Mouse (Mus musculus) CD4-positive helper T cell, adult 2 months (primary cell): ENCODE measurements at regions not wholly inside any gene's neighbourhood (a gene's known extent, or its start where the extent isn't known, plus 50 kb on each side); places are given as distances from the start of the nearest gene placed in this dataset.

Experiments used
- DNase-seq: peaks from one replicate; pipeline ENCODE4 v3.0.0-alpha.2; 2012; ENCODE audit warnings: low read depth, missing footprints, low spot score

- no peak for DNase-seq
Measured at GRCm38 (mm10) chr9:113302429-113302828, 405.6 kb downstream of the Pdcd6ip start.

DNA sequence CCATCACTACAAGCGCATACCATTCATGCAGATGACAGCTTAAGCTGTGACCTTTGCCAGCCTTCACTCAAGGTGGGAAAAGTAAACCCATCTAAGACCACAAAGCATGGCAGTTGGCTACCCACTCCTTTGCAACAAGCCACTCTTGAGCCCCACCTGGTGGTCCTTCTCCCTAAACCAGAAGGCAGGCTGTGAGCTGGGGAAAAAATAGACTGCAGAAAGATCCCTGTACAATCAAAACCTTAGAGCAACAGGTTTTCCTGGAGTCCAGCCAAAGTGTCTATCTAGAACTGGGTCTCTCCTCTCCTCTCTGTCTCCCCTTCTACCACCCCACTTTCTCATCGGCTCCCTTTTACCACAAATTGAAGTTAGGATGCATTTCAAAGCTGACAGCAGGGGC is 407.2 kb downstream of the Pdcd6ip start:
- no peak for DNase-seq

GRCm38 (mm10) chr9:113299900-113300299 is 408.2 kb downstream of the Pdcd6ip start:
- no peak for DNase-seq

- DNase-seq, result no peak
Measured at GRCm38 (mm10) chr9:113295850-113296467, 412.1 kb downstream of the Pdcd6ip start.

DNA sequence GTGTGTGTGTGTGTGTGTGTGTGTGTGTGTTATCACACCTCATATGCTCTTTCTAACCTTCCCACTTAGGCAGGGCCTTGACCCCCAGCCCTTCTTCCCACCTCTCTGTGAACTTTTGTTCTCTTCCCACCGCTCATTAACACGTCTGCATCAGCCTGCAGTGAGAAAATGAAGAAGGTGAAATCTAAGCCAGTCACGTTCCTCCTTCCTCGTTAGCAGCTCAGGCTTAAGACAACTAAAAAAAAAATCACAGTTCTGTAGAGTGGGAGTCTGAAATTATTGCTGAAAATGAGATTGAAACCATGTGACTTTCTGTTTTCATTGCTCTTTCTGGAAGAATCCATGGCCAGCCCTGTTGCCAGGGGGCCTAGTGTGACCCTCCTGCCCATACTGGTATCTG is 420.7 kb downstream of the Pdcd6ip start:
- no peak for DNase-seq

DNA sequence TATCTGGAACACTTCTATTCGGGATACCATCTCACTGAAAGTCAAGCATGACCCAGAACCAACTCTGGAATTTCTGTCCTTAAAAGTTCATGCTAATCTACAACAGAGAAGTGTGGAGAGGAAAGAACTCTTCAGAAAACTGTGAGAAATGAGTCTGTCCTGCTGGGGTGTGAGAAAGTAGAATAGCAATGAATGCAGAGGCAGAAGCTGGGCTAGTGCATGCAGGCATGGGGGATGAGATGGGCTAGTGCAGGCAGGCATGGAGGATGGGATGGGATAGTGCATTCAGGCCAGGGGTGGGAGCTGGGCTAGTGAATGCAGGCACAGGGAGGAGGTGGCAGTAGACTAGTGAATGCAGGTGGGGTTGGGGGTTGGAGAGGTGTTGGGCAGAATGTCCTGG is 424.8 kb downstream of the Pdcd6ip start:
- DNase-seq, result no peak

GRCm38 (mm10) chr9:113270595-113270994 is 437.5 kb downstream of the Pdcd6ip start:
- no peak for DNase-seq

DNA sequence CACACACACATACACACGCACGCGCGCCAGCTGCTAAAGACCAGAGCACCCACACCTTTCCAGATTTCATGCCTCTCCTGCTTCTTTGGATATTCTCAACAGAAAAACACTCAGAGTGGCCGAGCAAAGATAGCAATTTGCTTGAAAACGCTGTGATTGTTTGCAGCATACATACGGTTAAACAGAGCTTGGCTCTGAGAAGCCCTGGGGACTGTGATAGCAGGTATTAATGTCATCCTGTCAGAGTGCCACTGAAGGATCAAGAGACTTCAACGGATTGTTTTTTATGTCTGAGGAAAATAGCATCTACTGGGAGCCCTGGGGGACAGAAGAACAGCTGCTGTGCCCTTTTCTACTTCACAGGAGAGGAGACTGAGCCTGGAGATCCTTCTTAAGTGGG is 440.4 kb downstream of the Pdcd6ip start:
- no peak for DNase-seq

DNA sequence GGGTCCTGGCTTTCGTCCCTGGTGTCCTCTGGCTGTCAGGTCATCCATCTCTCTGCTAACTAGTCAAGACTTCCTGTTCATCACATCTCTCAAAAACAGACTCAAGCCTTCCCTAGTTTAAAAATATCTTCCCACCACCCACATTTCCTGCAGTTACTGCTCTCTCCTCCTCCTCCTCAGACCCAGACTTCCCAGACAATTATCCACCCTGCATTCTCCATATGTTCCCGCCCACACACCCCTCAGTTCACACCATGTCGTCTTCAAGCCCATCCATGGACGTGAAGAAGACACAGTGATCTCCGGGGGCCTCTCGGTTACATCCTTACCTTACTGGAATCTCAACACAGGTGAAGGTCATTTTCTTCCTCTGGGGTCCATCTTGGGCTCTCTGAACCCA is 444.4 kb downstream of the Pdcd6ip start:
- DNase-seq, result no peak

DNA sequence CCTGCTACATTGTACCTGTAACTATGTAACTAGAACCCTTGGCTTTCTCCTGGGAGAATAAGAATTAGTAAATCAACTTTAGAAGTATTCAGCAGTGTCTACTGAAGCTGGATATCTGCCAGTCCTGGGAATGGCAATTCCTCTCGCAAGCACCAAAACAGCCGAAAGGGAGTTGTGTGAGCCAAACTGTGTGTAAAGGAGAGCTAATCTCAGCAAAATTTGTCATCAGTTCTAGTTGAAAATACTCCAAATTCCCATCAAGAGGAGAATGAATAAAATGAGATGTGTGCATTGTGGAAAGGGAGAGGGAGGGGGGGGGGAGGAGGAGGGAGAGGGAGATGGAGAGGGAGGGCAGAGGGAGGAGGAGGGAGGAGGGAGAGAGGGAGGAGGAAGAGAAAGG is 447.8 kb downstream of the Pdcd6ip start:
- no peak for DNase-seq

DNA sequence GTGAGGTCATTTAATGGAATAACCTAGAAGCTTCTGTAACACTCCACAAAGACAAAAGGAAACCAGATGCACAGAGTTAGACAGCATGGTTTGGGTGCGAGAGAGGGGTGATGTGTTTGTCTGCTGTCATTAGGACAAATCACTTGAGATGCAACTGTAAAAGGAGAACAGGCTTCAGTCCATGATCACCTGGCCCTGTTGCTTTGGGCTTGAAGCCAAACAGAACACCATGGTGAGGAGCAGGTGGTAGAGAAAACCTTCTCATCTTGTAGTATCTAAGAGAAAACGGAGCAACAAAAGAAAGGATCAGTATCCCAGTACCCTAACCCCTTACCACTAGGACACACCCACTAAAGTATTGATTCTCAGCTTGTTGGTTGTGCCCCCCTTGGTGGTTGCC is 449.5 kb downstream of the Pdcd6ip start:
- no peak for DNase-seq

DNA sequence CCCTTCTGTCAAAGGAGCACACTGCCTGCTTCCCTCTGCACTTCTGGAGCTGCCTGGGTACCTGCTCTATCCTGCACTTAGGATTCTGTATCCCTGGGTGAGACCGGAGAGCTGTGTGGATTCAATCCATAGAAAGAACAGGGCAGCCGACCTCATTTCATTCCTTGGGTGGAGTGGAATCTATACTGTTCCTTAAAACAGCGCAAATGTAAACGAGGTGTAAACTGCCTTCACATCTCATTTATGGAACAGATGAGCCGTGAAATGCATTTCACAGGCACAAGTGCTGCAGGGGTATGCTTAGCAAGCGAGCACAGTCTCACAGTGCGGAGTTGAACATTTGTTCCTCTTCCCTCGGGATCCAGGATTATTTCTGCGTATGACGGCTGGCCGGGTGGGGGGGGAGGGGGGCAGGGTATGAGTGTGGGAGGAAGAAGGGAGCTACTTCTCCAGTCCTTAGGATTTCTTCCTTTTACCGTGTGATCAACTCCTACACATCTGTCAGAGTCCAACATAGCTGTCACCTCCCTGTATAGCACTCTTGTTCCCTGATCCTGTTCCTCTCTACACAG is 459.3 kb downstream of the Pdcd6ip start:
- DNase-seq, result no peak

DNA sequence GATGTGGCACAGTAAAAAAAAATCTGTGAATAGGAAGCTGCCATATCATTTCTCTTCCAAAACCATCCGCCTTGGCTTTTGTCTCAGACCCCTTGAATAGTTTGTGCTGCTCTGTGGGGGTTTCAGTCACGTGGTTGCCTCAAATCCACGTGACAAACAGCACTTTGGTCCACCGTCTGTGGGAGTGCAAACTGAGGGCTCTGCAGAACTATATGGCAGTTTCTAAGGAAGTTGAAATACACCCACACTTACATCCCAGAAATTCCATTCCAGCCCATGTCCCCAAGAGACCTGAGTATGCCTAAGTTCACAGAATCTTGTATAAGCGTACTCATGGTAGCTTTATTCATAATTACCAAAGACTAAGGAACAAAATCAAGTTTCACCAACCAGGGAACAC is 460.1 kb downstream of the Pdcd6ip start:
- no peak for DNase-seq

GRCm38 (mm10) chr9:113243870-113244269 is 464.2 kb downstream of the Pdcd6ip start:
- no peak for DNase-seq

DNA sequence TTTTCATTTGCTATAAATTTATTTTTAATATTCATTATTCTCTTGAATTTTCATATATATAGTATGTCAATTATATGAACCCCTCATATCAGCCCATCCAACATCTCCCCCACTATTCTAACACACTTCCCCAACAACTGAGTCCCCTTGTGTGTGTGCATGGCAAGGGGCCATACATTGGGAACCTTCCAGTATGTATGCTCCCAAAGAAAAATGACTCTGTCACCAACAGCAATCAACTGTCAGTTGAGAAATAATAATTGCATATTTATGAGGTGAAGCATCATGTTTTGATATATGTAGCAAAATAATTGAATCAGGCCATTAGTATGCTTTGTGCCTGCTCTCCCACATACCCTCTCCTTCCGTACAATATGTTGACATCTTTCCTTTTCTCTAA is 474.7 kb downstream of the Pdcd6ip start:
- DNase-seq, result no peak

DNA sequence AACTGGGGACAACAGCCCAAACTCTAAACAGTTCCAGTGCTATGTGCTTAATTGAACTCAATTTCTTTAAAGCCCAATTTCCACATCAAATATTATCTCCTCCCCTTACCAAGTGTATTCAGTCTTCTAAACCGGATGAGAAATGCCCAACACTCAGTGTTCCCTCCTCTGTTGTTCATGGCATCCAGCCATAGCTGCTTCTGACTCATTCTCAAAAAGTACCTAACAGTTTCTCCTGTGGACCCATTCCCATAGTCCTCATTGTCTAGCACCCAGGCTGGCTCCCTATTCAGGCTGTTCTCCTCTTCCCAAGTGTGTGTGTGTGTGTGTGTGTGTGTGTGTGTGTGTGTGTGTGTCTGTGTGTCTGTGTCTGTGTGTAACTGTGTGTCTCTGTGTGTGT is 478.7 kb downstream of the Pdcd6ip start:
- no peak for DNase-seq

DNA sequence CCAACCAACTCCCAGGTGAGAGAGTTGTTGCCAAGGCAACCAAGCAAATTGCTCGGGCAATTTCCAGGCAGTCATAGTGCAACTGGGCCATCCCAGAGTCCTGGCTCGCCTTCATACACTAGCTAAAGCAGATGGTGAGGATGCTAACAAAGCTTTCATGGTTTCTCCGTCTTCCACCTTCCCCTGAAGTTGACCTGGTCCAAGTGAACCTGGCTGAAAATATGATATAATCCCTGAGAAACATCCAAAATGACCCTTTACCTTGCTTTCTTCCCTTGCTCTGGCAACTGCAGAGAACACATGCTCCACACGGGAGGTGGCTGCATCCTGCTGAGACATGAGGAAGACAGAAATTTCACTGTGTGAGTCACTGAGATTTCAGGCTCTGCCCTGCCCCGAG is 494.1 kb downstream of the Pdcd6ip start:
- no peak for DNase-seq

DNA sequence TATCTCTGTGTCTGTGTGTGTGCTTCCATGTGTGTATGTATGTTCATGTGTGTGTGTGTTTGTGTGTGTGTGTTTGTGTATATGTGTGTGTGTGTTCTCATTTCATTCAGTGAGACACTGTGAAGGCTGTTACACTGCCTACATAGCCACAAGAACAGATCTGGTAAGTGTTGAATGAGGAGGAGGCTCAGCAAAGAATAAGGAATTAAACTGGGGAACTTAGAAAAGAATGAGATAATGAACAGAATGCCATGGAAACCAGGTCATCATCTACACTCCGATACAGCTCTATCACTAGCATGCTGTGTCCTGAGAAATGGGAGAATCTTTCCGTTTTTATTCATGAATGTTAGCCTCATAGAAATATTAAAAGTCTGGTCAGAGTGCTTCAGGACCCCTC is 495.7 kb downstream of the Pdcd6ip start:
- no peak for DNase-seq

DNA sequence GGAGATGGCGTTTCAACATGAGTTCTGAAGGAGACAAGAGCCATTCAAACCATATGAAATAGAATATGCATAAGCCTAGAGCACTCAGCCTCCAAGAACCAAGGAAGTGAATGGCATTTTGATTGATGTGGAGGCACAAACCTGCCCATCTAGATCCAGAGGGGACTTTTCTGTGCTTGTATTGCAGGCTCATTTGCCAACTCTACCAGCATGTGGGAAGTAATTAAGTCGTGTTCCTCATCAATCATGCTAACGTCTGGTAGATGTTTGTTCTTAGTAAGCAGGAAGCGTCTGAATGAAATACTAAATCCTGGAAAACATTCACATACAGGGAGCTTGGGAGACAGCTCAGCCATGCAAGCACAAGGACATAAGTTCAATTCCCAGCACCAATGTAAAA is 499.9 kb downstream of the Pdcd6ip start:
- DNase-seq, result no peak

DNA sequence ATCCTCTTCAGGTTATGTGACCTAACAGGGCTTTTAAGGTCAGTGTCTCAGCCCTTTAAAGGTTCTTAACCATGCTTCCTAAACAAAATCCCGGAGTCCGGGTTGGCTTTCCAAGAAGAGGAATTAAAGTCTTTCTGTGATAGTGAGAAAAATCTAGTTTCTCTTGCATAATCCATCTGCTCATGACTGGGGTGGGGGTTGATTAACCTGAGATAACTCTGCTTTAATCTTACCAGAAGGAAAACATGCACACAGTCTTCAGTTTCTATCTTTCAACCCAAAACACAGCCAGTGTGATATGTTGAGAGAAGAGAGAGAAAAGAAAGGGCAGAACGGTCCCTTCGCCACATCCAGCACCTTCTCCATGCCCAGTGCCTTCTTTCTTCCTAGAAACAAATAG is 508.8 kb downstream of the Pdcd6ip start:
- DNase-seq, result no peak

DNA sequence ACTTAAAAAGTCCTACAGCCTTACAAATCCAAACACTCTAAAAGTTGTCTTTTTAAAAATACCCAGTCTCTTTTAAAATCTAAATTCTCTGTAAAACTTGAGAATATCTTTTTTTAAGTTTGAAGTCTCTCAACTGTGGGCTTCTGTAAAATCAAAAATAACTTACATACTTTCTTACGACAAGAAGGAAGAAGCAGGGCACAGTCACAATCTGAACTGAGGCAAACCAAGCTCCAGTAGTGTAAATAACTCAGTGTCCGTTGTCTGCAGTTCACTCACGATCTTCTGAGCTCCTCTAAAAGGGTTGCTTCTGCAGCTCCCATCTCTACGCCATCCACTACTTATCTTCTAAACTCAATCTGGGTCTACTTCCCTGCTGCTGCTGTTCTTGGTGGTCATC is 512.5 kb downstream of the Pdcd6ip start:
- no peak for DNase-seq

DNA sequence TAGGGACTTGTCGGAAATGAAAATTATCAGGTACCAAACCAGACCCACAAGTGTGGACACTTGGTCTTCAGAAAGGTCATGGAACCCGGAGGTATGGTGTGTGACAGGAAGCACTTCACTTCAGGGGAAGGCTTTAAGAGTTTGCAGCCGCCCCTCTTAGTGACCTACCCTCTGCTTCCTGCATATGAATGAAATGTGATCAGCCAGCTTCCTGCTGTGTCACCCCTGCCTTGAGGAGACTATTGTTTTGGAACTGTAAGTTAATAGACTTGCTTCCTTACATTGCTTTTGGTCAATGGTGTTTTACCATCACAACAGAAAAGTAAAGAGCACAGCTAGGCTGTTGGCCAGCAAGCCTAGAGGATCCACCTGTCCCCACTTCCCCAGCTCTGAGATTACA is 515.3 kb downstream of the Pdcd6ip start:
- no peak for DNase-seq

DNA sequence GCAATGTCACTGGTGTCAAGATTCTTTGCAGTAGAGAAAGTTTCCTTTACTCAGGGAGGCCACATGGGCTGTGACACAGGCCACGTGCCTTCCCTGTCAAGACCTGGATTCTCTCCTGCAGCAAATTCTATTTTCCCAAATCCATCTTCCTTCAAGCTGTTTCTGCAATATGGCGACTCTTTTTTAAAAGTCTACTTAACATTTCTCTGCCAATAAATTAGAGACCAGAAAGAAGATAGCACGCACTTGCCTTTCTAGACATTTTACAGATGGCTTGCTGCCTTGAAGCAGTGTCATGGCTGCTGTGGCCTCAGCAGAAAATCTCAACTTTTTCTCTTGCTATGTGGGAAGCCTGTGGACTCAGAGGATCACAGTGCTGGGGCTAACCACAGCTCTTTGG is 516.9 kb downstream of the Pdcd6ip start:
- DNase-seq, result no peak

- no peak for DNase-seq
Measured at GRCm38 (mm10) chr9:113181182-113181581, 526.9 kb downstream of the Pdcd6ip start.
